Mouse (Mus musculus): ENCODE measurements around the gene I830077J02Rik.

The I830077J02Rik gene

DNA sequence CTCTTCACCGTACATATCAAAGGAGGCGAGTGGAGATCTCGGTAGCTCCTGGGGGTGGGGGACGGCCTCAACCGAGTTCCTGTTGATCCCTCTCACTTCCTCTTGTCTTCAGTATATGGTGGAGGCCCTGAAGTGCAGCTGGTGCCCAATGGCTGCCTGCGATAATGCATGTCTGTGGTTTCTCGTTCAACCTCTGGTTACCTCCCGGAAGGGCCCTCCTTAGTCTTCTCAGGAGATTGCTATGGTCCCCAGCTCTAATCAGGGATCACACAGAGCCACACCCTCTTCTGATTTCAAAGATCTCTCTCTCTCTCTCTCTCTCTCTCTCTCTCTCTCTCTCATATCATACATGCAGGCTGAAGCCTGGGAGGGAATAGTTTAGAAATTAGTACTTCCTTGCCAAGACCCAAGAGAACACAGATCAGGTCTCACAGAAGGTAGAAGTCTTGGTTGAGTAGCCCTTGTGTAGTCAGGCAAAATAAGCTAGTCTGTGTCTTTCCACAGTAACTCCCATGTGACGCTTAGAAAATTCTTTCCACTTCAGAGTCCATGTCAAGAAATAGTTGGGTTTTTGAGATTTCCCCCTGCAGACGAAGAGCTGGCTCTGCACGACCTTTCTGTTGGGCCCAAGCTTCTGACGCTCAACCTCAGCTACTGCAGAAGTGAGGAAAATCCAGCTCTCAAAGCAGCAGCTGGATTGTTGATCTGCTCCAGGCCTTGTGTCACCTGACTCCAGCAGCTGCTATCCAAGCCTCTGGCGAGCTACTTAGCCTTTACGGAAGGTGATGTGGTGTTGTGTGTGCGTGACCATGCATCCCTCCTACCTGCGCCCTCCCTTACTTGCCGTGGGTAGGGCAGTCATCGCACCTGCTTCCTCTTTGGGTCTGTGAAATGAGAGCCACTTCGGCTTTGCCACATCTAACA lies 39.6 kb downstream of the I830077J02Rik start:
- DNase-seq = no peak

DNA sequence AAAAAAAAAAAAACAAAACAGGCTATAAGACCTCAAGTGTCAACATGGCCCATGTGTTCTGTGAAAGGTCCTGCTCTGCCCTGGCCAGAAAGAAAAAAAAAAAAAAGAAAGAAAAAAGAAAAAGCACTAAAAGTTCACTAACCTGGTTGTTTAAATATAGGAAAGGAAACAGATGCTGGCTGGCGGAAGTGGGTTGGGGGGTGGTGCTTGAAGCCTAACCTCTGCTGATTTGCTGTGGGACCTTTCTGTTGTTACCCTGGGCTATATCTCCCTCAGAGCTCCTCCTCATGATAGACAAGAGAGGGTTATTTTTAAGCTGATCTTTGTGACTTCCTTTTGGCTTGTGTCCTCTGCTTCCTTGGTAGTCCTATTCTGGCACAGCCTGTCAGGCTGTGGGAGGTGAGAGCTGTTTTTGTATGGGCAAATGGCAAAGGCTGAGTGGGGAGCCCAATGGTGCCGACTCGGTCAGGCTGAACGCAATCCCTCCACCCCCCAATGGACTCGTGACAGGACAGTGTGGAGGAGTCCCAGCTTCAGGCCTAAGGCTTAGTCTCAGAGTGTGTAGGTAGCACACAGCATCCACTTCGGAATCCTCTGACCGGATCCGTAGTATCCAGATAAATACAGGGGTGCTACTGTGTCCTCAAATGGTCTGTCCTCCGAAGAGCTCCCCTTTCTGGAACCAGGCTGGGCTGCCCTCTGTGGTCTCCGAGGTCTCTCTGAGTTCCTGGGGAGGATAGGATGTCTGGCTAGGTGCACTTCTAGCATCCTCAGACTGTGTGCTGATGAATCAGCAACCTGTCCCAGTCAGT lies 40.5 kb downstream of the I830077J02Rik start:
- DNase-seq = no peak

DNA sequence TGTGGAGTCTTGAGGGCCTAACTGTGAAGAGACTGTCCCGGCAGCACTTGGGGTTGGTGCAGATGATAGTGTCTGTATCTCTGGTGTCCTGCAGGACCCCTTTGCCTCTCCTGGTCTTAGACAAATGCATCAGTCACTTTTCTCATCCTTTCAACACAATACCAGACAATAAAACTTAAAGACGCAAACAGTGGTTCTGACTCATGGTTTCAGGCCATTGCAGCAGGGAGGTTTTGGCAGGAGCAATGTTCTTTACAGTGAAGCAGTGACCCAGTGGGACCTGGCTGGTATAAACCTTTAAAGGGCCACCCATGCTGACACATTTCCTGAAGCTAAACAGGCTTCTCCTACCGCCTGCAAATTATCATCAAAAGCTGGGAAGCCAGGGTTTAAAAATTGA lies 41.3 kb downstream of the I830077J02Rik start:
- DNase-seq = no peak

DNA sequence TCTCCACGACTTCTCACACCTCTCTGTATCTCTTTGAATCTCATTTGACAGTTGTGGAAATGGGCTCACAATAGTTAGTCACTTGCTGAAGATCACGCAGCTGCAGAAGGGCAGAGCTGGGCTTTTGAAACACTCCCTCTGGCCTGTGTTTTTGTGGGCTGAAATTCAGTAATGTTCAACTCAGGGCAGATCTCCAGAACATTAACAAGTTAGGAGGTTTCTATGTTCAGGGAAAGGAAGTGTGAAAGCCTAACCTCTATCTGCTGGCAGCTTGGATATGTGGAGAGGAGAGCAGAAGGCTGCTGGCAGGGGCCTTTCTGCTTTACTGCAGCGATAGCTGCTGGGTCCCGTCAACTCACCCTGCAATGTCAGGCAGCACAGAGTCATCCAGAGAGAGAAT lies 42.2 kb downstream of the I830077J02Rik start:
- DNase-seq = no peak

DNA sequence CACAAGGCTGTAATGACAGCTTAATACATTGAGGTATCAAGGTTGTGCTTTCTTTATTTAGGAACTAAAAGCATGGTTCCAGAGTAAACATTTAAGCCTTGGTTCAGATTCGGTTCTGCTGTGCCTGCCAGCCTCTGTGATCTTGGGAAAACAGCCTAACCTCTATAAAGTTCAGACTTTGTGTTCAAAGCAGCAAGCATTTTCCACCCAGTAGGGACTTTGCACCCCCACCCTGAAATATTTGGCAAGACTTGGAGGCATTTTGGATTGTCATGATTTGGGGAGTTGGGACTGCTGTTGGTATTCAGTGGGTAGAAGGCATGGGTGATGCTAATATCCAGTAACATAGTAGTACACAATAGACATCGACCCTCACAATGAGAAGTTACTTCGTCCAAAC lies 43.5 kb downstream of the I830077J02Rik start:
- DNase-seq = no peak

DNA sequence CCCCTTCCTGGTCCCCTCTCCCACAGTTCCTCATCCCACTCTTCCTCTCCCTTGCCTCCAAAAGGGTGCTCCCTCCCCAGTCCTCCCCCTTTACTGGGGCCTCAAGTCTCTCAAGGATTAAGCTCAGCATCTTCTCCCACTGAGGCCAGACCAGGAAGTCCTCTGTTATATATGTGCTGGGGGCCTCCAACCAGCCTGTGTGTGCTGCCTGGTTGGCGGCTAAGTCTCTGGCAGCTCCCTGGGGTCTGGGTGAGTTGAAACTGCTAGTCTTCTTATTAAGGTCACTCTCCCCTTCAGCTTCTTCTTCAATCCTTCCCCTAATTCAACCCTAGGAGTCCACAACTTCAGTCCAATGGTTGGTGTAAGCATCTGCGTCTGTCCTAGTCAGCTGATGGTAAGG lies 49.4 kb downstream of the I830077J02Rik start:
- DNase-seq = no peak

DNA sequence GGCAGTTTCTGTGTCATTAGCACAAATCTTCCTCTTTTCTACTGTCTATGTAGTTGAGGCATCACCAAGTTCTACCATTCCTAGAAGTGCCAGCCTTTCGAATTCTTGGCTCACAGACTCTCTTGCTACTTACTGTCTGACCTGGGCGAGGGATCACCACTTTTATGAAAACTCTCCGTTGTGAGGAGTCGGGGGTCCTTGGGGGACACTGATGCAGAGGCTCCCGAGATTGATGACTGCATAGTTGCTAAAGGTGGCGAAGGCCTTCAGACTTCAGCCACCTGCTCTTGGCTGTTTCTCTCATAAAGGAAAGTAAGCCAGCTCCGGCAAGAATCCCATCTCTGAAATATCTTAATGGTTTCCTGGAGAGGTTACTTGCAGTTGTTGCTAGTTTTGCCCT lies 50.4 kb downstream of the I830077J02Rik start:
- no peak for DNase-seq

DNA sequence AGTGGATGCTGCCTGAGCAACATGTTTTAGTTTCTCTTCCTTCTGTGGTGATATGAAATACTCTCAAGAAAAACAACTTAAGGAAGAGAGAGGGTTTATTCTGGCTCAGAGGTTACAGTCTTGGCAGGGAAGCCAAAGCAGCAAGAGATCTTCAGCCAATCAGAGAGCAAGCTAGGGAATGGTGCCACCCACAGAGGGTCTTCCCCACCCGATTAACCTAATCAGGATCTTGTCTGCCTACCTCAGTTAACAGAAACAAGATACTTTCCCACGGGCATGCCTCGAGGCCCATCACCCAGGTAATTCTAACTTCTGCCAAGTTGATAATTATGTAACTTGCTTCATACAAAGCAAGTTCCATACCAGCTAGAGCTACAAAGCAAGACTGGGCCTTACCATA lies 52.0 kb downstream of the I830077J02Rik start:
- DNase-seq = no peak

DNA sequence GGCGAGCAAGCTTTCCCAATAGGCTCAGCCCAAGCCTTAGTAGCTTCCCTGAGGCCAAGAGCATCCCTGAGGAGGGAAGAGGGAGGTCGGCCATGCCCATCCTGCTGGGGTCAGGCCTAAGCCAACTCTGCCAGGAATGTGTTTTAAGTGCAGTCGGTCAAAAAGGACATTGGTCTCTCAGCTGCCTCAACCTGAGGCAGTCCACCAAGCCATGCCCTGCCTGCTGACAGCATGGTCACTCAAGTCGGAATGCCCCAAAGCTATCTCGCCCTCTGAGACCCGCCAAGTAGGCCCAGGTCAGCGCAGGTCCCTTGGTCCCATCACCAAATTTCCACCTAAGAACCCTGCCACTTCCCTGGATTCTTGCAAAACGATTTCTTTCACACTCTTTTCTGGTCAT lies 53.7 kb downstream of the I830077J02Rik start:
- DNase-seq = no peak

DNA sequence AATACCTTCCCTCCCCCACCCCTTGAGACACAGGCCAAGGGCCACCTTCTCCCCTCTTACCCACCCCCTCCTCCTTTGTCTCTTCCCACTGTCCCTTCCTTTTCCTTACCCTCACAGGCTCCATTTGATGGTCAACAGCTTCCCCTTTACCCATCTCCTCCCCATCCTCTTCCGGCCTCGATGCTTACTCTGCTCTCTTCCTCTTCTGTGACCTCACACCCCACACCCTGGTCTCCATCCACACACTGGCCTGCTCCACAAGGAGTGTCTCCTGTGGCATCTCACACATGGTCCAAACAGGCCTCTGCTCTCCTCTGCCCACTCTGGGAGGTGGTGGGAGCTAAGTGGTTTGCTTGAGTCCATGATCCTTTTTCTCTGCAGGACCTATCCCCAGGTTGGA lies 54.5 kb downstream of the I830077J02Rik start:
- DNase-seq = no peak

DNA sequence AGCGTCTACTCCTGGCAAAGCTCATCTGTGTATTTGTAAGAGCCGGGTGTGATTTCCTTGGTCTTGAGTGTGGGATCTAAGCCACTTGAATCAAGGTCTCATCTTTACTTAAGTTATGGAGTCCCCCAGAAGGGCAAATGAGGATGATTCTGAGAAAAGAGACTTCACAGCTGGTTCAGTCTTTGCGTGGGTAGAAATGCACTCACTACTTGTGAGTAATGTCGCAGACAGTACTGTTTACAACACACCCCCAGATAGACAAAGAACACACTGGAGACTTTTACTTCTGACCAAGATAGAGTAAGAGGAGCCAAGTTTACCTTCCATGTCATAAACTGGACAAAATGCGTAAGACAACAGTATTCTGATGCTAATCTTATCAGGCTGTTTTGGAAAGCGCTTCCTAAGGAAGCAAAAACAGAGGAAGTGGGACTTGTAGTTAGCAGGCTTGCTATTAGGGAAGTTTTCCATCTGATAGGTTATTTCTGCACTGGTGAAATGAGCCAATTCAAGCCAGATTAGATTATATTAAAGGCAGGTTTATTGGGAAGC lies 55.1 kb downstream of the I830077J02Rik start:
- DNase-seq = no peak

DNA sequence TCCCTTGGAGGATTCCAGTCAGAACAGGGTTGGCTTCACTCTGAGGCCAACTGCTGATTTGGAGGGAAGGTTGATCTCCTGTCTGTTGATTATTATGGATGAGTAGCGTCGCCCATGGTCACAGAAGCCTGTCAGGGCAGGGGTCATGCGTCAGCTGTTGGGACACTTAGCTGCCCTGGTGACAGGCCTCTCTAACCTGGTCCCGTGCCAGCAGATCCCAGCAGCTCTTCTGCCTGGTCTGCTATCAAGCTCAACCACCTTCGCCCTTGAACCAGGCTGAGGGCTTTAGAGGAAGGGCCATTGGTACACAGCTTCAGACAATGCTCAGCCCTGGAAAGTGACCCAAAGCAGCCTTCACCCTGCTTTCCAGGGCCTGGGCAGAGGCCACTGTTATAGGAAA lies 56.4 kb downstream of the I830077J02Rik start:
- peak; percentile 54 for DNase-seq
